Mouse (Mus musculus): ENCODE measurements around the gene Dync1li1. TPM values are rescaled to one million over a fixed set of nuclear protein-coding genes. Genes with fewer than 3 reads are reported as not detected.
"Not testable (repeated sequence)": the region's sequence is repeated elsewhere in the genome, so short reads cannot be mapped to it uniquely, and the experiment has no call there.

Dync1li1 gene
- 140 and 154 TPM in 2 replicates for polyA plus RNA-seq (2015; fragmentation: Nextera tagmentation; extraction: Ambion mirVana)

DNA sequence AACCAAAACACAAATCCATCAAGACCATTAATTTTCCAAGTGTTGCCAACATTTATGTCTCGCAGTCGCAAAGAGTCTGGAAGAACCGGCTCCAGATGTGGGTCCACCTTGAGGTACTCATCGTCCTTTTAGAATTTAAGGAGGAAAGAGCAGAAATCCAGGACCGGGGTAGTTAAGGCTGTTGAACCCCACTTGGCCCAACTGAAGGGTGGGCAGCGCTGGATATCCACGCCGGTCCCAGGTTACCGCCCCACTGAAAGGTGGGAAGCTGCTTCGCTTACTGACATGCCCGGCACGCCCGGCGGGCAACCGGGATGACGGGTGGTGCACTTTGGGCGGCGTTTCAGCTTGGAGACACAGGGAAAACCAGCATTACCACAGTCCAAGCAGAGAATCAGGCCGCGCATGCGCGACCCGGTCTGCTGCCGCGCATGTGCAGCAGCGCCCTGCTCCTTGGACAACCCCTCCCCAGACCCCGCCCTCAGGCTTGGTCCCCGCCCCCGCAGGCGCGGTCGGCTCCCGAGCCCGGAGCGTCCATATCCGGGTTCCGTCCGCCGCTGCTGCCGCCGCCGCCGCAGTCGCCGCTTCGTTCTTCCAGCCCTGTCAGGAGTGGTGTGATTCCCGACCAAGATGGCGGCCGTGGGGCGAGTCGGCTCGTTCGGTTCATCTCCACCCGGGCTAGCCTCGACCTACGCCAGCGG, at the start of gene Dync1li1:
TSS of gene Dync1li1 (plus strand) at position 539 of the 701 bp plus-strand sequence.
- peaks cover 38% of the 10 kb centered on the region for H3K4me1 ChIP-seq
- H3K9me3 ChIP-seq: no peaks in the 10 kb centered on the region
- H3K27ac ChIP-seq: peak within 1 kb of the TSS; percentile 97
- ATAC-seq (replicated peaks): peak; percentile 96
- peaks cover 9% of the 10 kb centered on the region; the same call in 1 of the 2 replicates for H3K36me3 ChIP-seq (replicated peaks)
- H3K9ac ChIP-seq: peak within 1 kb of the TSS; percentile 90
- peak within 1 kb of the TSS; percentile 61 for H3K4me2 ChIP-seq
- no peaks in the 10 kb centered on the region for H3K27me3 ChIP-seq (replicated peaks)
- peak within 1 kb of the TSS; percentile 89 for H3K4me3 ChIP-seq
- WGBS: under 1% methylated on average over 57 of the region's 57 CpGs

DNA sequence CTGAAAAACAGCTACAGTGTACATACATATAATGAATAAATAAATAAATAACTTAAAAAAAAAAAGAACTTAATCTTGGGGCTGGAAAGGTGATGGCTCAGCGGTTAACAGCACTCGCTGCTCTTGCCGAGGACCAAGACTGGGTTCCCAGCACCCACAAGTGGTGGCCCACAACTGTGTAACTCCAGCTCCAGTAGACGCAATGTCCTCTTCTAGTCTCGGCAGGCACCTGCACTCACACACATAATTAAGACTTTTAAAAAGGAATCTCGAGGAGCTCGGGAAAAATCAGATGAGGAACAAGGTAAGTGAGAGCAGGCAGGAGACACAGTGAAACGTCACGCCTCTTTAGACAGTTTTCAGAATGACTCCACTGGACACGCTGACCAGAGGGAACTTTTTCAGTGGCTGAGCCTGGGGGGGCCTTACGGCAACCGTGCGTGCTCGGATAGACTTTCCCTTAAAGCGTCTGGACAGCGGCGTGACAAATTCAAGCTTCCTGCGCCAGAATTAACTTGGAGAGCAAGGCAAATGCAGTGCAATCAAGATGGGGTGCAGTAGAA, 49.3 kb upstream of the Dync1li1 start:
- peaks cover 25% of the 10 kb centered on the region for H3K4me1 ChIP-seq
- ATAC-seq (replicated peaks): peak; percentile 10
- H3K4me2 ChIP-seq: peak overlapping the region; percentile 95
- H3K27me3 ChIP-seq (replicated peaks): peaks cover 15% of the 10 kb centered on the region
- no peaks in the 10 kb centered on the region for H3K36me3 ChIP-seq (replicated peaks)
- H3K4me3 ChIP-seq: peak overlapping the region; percentile 97
- H3K27ac ChIP-seq: peak overlapping the region; percentile 87
- H3K9ac ChIP-seq: peak overlapping the region; percentile 78
- no peaks in the 10 kb centered on the region for H3K9me3 ChIP-seq
- WGBS: 18% methylated on average over 18 of the region's 18 CpGs

- H3K4me2 ChIP-seq: peak within 1 kb of the TSS; percentile 95
- peaks cover 25% of the 10 kb centered on the region for H3K4me1 ChIP-seq
- no peaks in the 10 kb centered on the region for H3K9me3 ChIP-seq
- peak within 1 kb of the TSS; percentile 78 for H3K9ac ChIP-seq
- peak; percentile 98 for ATAC-seq (replicated peaks)
- WGBS: 4% methylated on average over 51 of the region's 51 CpGs
- H3K27ac ChIP-seq: peak within 1 kb of the TSS; percentile 87
- peak within 1 kb of the TSS; percentile 97 for H3K4me3 ChIP-seq
- H3K36me3 ChIP-seq (replicated peaks): no peaks in the 10 kb centered on the region
- H3K27me3 ChIP-seq (replicated peaks): peaks cover 18% of the 10 kb centered on the region
Measured at GRCm38 (mm10) chr9:114639839-114640646, 48.5 kb upstream of the Dync1li1 start, which contains the start of gene Cnot10. TSS of gene Cnot10 (minus strand) at chr9:114640184.

- Histone ChIP-seq H3K27ac (no peak overlapping the region), H3K4me1 (no peaks in the 10 kb centered on the region), H3K36me3 (replicated peaks) (no peaks in the 10 kb centered on the region), H3K27me3 (replicated peaks) (peaks cover 21% of the 10 kb centered on the region), H3K9ac (no peak overlapping the region), H3K9me3 (no peaks in the 10 kb centered on the region), H3K4me3 (no peak overlapping the region), H3K4me2 (no peak overlapping the region)
- 85% methylated on average over 12 of the region's 12 CpGs for WGBS
- ATAC-seq (replicated peaks): no peak
Measured at GRCm38 (mm10) chr9:114646556-114647505, 41.8 kb upstream of the Dync1li1 start.

GRCm38 (mm10) chr9:114647506-114648432, 40.8 kb upstream of the Dync1li1 start:
- Histone ChIP-seq H3K27ac (no peak overlapping the region), H3K36me3 (replicated peaks) (no peaks in the 10 kb centered on the region), H3K4me2 (no peak overlapping the region), H3K9me3 (no peaks in the 10 kb centered on the region), H3K4me1 (no peaks in the 10 kb centered on the region), H3K9ac (no peak overlapping the region), H3K4me3 (no peak overlapping the region), H3K27me3 (replicated peaks) (peaks cover 21% of the 10 kb centered on the region)
- WGBS: 84% methylated on average over 28 of the region's 28 CpGs
- no peak for ATAC-seq (replicated peaks)

- not testable (repeated sequence) for H3K9ac ChIP-seq; H3K27ac ChIP-seq; H3K4me2 ChIP-seq; H3K9me3 ChIP-seq; H3K36me3 ChIP-seq (replicated peaks); H3K4me1 ChIP-seq; H3K4me3 ChIP-seq; ATAC-seq (replicated peaks)
- peaks cover 14% of the 10 kb centered on the region for H3K27me3 ChIP-seq (replicated peaks)
- WGBS: 55% methylated on average over 8 of the region's 9 CpGs
Measured at GRCm38 (mm10) chr9:114648472-114648871, 40.1 kb upstream of the Dync1li1 start.

- no peak overlapping the region for H3K4me2 ChIP-seq
- peaks cover 5% of the 10 kb centered on the region for H3K27me3 ChIP-seq (replicated peaks)
- no peaks in the 10 kb centered on the region for H3K36me3 ChIP-seq (replicated peaks)
- 87% methylated on average over 5 of the region's 5 CpGs for WGBS
- H3K4me1 ChIP-seq: no peaks in the 10 kb centered on the region
- H3K9ac ChIP-seq: no peak overlapping the region
- no peak overlapping the region for H3K27ac ChIP-seq
- no peak overlapping the region for H3K4me3 ChIP-seq
- ATAC-seq (replicated peaks): no peak
- H3K9me3 ChIP-seq: no peaks in the 10 kb centered on the region
Measured at GRCm38 (mm10) chr9:114649371-114649770, 39.2 kb upstream of the Dync1li1 start.

DNA sequence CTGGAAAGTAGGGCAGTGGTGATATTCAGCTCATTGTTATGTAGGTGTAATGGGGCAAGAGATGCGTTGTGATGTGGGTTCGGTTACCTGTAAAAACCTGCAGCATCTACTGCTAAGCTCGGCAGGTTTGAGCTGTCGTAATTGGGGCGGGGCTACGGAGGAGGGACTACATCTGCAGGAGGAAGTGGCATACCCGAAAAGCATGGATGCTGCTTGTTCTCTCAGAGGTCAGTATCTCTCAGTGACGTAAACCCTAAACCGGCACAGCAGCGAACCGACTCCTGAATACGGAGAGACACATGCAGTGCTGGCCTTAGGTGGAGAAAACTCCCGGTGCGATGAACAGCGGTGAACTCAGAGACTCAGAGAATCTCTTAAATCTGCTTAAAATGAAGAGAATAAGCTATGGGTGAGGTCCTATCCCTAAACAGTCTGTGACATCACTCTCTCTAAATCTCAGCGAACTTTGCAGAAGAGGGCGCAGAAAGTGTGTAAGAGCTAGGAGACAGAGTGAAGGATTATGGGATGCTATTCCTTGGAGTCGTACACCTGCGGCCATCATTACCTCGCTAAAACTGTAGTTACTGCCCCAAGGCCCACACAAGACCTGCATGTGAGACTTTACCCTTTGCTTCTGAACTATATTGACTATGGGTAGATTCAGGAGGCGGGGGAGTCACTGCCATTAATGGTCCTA, 37.5 kb upstream of the Dync1li1 start:
- no peaks in the 10 kb centered on the region for H3K9me3 ChIP-seq
- no peak for ATAC-seq (replicated peaks)
- H3K27me3 ChIP-seq (replicated peaks): 0 out of 2 replicates have a peak, but pooled peaks cover under 1% of the 10 kb centered on the region
- no peak overlapping the region for H3K4me3 ChIP-seq
- no peak overlapping the region for H3K27ac ChIP-seq
- no peaks in the 10 kb centered on the region for H3K36me3 ChIP-seq (replicated peaks)
- no peak overlapping the region for H3K9ac ChIP-seq
- no peaks in the 10 kb centered on the region for H3K4me1 ChIP-seq
- H3K4me2 ChIP-seq: no peak overlapping the region
- WGBS: 66% methylated on average over 21 of the region's 21 CpGs

DNA sequence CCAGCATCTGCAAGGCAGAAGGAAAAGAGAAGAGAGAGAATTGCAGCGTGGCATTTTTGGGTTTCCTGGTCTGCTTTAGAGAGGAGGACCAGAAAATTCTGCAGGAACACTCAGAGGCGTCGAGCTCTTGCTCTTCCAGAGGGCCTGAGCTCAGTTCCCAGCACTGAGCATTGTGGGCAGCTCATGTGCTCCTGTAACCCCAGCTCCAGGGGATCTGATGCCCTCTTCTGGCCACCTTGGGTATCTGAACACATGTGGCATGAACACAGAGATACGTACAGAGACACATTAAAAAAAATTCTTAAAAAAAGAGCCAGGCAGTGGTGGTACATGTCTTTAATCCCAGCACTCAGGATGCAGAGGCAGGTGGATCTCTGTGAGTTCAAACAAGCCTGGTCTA, 33.2 kb upstream of the Dync1li1 start:
- H3K27me3 ChIP-seq (replicated peaks): 0 out of 2 replicates have a peak, but pooled peaks cover 4% of the 10 kb centered on the region
- H3K9ac ChIP-seq: no peak overlapping the region
- no peak overlapping the region for H3K4me2 ChIP-seq
- peaks cover 9% of the 10 kb centered on the region; the same call in 1 of the 2 replicates for H3K4me1 ChIP-seq
- WGBS: 92% methylated on average over 4 of the region's 4 CpGs
- no peak overlapping the region for H3K27ac ChIP-seq
- ATAC-seq (replicated peaks): no peak
- no peaks in the 10 kb centered on the region for H3K36me3 ChIP-seq (replicated peaks)
- no peak overlapping the region for H3K4me3 ChIP-seq
- no peaks in the 10 kb centered on the region for H3K9me3 ChIP-seq

- no peak overlapping the region for H3K9ac ChIP-seq
- no peak overlapping the region for H3K27ac ChIP-seq
- peaks cover 20% of the 10 kb centered on the region for H3K4me1 ChIP-seq
- WGBS: 86% methylated on average over 3 of the region's 3 CpGs
- H3K4me3 ChIP-seq: no peak overlapping the region
- 0 out of 2 replicates have a peak, but pooled peaks cover 4% of the 10 kb centered on the region for H3K27me3 ChIP-seq (replicated peaks)
- no peaks in the 10 kb centered on the region for H3K36me3 ChIP-seq (replicated peaks)
- no peak for ATAC-seq (replicated peaks)
- H3K9me3 ChIP-seq: no peaks in the 10 kb centered on the region
- H3K4me2 ChIP-seq: no peak overlapping the region
Measured at GRCm38 (mm10) chr9:114656701-114657100, 31.9 kb upstream of the Dync1li1 start.
